In the genomic region with DNA sequence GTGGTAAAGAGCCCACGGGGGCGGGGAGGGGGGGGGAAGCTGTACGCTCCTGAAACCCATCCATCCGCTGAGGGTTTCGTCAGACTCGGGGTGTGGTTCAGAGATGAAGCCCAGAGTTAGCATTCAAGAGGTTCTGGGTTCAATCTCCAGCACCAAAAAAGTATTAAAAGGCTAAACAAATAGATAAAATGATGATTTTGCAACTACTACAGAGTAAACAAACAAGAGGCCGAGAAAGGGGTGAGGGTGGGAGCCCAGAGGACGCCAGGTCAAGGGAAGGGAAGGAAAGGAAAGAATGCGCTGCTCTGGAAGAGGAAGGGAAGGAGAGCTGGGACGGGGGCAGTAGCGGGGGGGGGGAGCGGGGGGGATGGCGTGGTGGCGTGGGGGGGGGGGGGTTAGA, we compare ENCODE assay signal across 19 mouse cellular contexts. TPM values are rescaled to one million over a fixed set of nuclear protein-coding genes. Genes with fewer than 3 reads are reported as not detected.
DNase-seq lines count a peak whose midpoint lies in the region; ATAC-seq lines count a peak whose summit lies in the region.
"Had no signal": no experiment of that assay in that cellular context is flagged by ENCODE, and none has a peak within 500 bp of the region (broad histone marks: within the 10 kb centered on the region; RNA-seq: fewer than 3 reads in every experiment).

No protein-coding gene starts in this region.

- intact Hi-C loops in heart, postnatal 36 days (cut with DNase I), result no loop called here

- 50% methylated on average over 11 of the region's 14 CpGs for WGBS in heart, embryonic 12.5 days
- 41% methylated on average over 9 of the region's 14 CpGs for WGBS in kidney, embryonic 15.5 days
- 29% methylated on average over 11 of the region's 14 CpGs for WGBS in embryonic facial prominence, embryonic 15.5 days

- peaks cover 65% of the 10 kb centered on the region for H3K4me1 ChIP-seq in heart, embryonic 12.5 days (replicated peaks)
- H3K4me1 ChIP-seq in kidney, embryonic 15.5 days, result peaks cover 59% of the 10 kb centered on the region
- peaks cover 61% of the 10 kb centered on the region for H3K4me1 ChIP-seq in embryonic facial prominence, embryonic 15.5 days

- no peak overlapping the region for H3K4me3 ChIP-seq in heart, embryonic 12.5 days
- no peak overlapping the region for H3K4me3 ChIP-seq in kidney, embryonic 15.5 days (replicated peaks)
- no peak overlapping the region for H3K4me3 ChIP-seq in embryonic facial prominence, embryonic 15.5 days (replicated peaks)
- H3K4me3 ChIP-seq: heart, adult 2 months; hindbrain, embryonic 13.5 days; layer of hippocampus, adult 2 months; liver, embryonic 13.5 days; midbrain, embryonic 10.5 days; stomach, embryonic 15.5 days had no signal

- 0 out of 2 replicates have a peak overlapping the region, but pooled peaks have one; percentile 30 for H3K9ac ChIP-seq in heart, embryonic 12.5 days
- H3K9ac ChIP-seq in kidney, embryonic 15.5 days, result no peak overlapping the region
- H3K9ac ChIP-seq in embryonic facial prominence, embryonic 15.5 days, result no peak overlapping the region
- H3K9ac ChIP-seq: hindbrain, embryonic 13.5 days; liver, embryonic 13.5 days; stomach, embryonic 15.5 days had no signal

- DNase-seq in heart, postnatal 36 days, result no peak
- no peak for DNase-seq in kidney, adult 8-10 months
- peak; percentile 22 for DNase-seq in NIH3T3 (ENCODE audit: low read depth)
- DNase-seq in thymus, postnatal 36 days, result no peak
- DNase-seq: adrenal gland, adult 8-10 months; cerebellum, adult 11 months; cerebellum, postnatal 25 days; gastrocnemius, postnatal 14 days; heart, adult 2 months; liver, embryonic 13.5 days; right cerebral cortex, postnatal 14 days; thymus, postnatal 25 days had no signal

- H3K36me3 ChIP-seq in heart, embryonic 12.5 days, result no peaks in the 10 kb centered on the region
- H3K36me3 ChIP-seq in kidney, embryonic 15.5 days, result no peaks in the 10 kb centered on the region
- H3K36me3 ChIP-seq in embryonic facial prominence, embryonic 15.5 days, result no peaks in the 10 kb centered on the region
- H3K36me3 ChIP-seq: hindbrain, embryonic 13.5 days; liver, embryonic 13.5 days; midbrain, embryonic 10.5 days; stomach, embryonic 15.5 days had no signal

- H3K27me3 ChIP-seq in heart, embryonic 12.5 days (replicated peaks), result no peaks in the 10 kb centered on the region
- peaks cover 9% of the 10 kb centered on the region; the same call in 1 of the 2 replicates for H3K27me3 ChIP-seq in kidney, embryonic 15.5 days
- H3K27me3 ChIP-seq in embryonic facial prominence, embryonic 15.5 days, result no peaks in the 10 kb centered on the region
- H3K27me3 ChIP-seq: liver, embryonic 13.5 days; stomach, embryonic 15.5 days had no signal

- 0 out of 2 replicates have a peak overlapping the region, but pooled peaks have one; percentile 75 for H3K27ac ChIP-seq in heart, embryonic 12.5 days (ENCODE audit: poor library complexity, severe bottlenecking)
- H3K27ac ChIP-seq in kidney, embryonic 15.5 days, result 0 out of 2 replicates have a peak overlapping the region, but pooled peaks have one; percentile 51
- H3K27ac ChIP-seq in embryonic facial prominence, embryonic 15.5 days (replicated peaks), result peak overlapping the region; percentile 48
- H3K27ac ChIP-seq: hindbrain, embryonic 13.5 days; layer of hippocampus, adult 2 months; liver, embryonic 13.5 days; midbrain, embryonic 10.5 days had no signal

- no peak overlapping the region for H3K4me2 ChIP-seq in heart, embryonic 12.5 days
- no peak overlapping the region for H3K4me2 ChIP-seq in kidney, embryonic 15.5 days
- H3K4me2 ChIP-seq in embryonic facial prominence, embryonic 15.5 days (replicated peaks), result no peak overlapping the region
- H3K4me2 ChIP-seq: hindbrain, embryonic 13.5 days; liver, embryonic 13.5 days; stomach, embryonic 15.5 days had no signal

- H3K9me3 ChIP-seq in heart, embryonic 12.5 days (replicated peaks), result no peaks in the 10 kb centered on the region
- H3K9me3 ChIP-seq in kidney, embryonic 15.5 days (replicated peaks), result no peaks in the 10 kb centered on the region
- no peaks in the 10 kb centered on the region for H3K9me3 ChIP-seq in embryonic facial prominence, embryonic 15.5 days (replicated peaks)
- H3K9me3 ChIP-seq: hindbrain, embryonic 13.5 days; liver, embryonic 13.5 days; midbrain, embryonic 10.5 days; stomach, embryonic 15.5 days had no signal

- no peak for ATAC-seq in heart, embryonic 12.5 days (ENCODE audit: insufficient number of reproducible peaks, low FRiP score)
- ATAC-seq in kidney, embryonic 15.5 days (replicated peaks; ENCODE audit: low FRiP score), result no peak
- no peak for ATAC-seq in embryonic facial prominence, embryonic 15.5 days (ENCODE audit: insufficient number of reproducible peaks, low FRiP score, low TSS enrichment, low read depth)

RNA-seq across cellular contexts. Expression of gene Ier3, which starts 4.8 kb away (rescaled TPM):
- 37.6 and 38.6 TPM in 2 replicates for polyA plus RNA-seq in heart, embryonic 12.5 days (2016; fragmentation: Nextera tagmentation; extraction: Ambion mirVana)
- total RNA-seq in heart, postnatal 36 days (2021), result 10 to 100 TPM; 26.8 to 43.0 TPM
- polyA plus RNA-seq in kidney, embryonic 15.5 days (2015; fragmentation: Nextera tagmentation; extraction: Ambion mirVana), result 25.3 and 25.4 TPM in 2 replicates
- 28.7 and 30.2 TPM in 2 replicates for polyA plus RNA-seq in embryonic facial prominence, embryonic 15.5 days (2015; fragmentation: Nextera tagmentation; extraction: Ambion mirVana)

RNA-seq across cellular contexts. Expression of gene Flot1, which starts 6.3 kb away (rescaled TPM):
- polyA plus RNA-seq in heart, embryonic 12.5 days (2016; fragmentation: Nextera tagmentation; extraction: Ambion mirVana), result 78.2 and 80.2 TPM in 2 replicates
- 100 to 1,000 TPM; 154 to 159 TPM for total RNA-seq in heart, postnatal 36 days (2021)
- 42.3 and 44.6 TPM in 2 replicates for polyA plus RNA-seq in kidney, embryonic 15.5 days (2015; fragmentation: Nextera tagmentation; extraction: Ambion mirVana)
- 64.4 and 72.6 TPM in 2 replicates for polyA plus RNA-seq in embryonic facial prominence, embryonic 15.5 days (2015; fragmentation: Nextera tagmentation; extraction: Ambion mirVana)

RNA-seq across cellular contexts. Expression of gene Tubb5, which starts 21.4 kb away (rescaled TPM):
- 743 and 773 TPM in 2 replicates for polyA plus RNA-seq in heart, embryonic 12.5 days (2016; fragmentation: Nextera tagmentation; extraction: Ambion mirVana)
- 10 to 100 TPM; 87.6 to 91.6 TPM for total RNA-seq in heart, postnatal 36 days (2021)
- 951 and 997 TPM in 2 replicates for polyA plus RNA-seq in kidney, embryonic 15.5 days (2015; fragmentation: Nextera tagmentation; extraction: Ambion mirVana)
- 823 TPM in 2 replicates for polyA plus RNA-seq in embryonic facial prominence, embryonic 15.5 days (2015; fragmentation: Nextera tagmentation; extraction: Ambion mirVana)

RNA-seq across cellular contexts. Expression of gene Mdc1, which starts 24.6 kb away (rescaled TPM):
- 21.6 and 25.0 TPM in 2 replicates for polyA plus RNA-seq in heart, embryonic 12.5 days (2016; fragmentation: Nextera tagmentation; extraction: Ambion mirVana)
- total RNA-seq in heart, postnatal 36 days (2021), result 10 to 100 TPM; 12.2 to 14.2 TPM
- polyA plus RNA-seq in kidney, embryonic 15.5 days (2015; fragmentation: Nextera tagmentation; extraction: Ambion mirVana), result 16.5 TPM in 2 replicates
- polyA plus RNA-seq in embryonic facial prominence, embryonic 15.5 days (2015; fragmentation: Nextera tagmentation; extraction: Ambion mirVana), result 12.0 and 16.1 TPM in 2 replicates

RNA-seq across cellular contexts. Expression of gene Nrm, which starts 44.4 kb away (rescaled TPM):
- 48.9 and 50.7 TPM in 2 replicates for polyA plus RNA-seq in heart, embryonic 12.5 days (2016; fragmentation: Nextera tagmentation; extraction: Ambion mirVana)
- total RNA-seq in heart, postnatal 36 days (2021), result 1 to 10 TPM; 2.3 to 2.4 TPM
- 58.0 and 65.7 TPM in 2 replicates for polyA plus RNA-seq in kidney, embryonic 15.5 days (2015; fragmentation: Nextera tagmentation; extraction: Ambion mirVana)
- polyA plus RNA-seq in embryonic facial prominence, embryonic 15.5 days (2015; fragmentation: Nextera tagmentation; extraction: Ambion mirVana), result 53.2 and 55.2 TPM in 2 replicates
